ENCODE assay signal across 11 mouse cellular contexts in the genomic region with DNA sequence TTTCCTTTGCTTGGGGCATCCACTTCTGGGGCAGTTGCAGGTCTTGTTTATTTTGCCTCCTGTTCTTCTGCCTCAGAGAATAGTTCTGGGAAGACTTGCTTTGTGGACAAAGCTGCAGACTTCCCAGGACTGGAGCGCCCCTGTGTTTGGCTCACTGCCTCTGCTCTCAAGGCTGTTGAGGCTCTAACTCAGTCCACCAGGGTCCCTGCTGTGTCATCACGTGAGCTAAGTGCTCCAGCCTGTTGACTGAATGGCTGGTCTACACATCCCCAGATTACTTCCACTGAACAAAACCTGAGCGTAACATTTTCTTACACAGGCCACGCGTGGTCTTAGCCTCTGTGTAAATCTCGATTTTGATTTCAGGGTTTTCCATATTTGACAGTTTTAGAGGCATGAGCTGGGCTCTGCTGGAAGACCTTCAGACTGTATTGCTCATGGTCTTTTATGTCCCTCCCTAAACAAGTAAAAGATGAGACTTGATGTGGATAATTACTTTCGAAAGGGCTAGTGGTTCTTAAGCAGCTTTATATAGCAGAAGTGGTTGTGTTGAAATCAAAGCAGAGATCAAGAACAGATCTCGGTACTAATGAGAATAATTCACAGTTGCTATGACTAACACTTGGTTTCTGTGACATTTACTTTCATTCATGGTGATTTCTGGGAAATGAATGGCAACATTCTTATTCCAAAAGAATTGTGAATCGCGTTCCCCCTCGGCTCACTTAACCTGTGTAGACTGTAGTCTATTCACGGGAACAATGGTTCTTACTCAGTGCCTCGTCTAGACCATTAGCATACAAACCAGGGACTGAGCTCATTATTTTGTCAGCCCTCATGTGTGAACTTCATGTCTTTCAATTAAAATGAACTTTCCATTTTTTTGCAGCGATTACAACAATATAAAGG. TPM values are rescaled to one million over a fixed set of nuclear protein-coding genes. Genes with fewer than 3 reads are reported as not detected.
DNase-seq lines count a peak whose midpoint lies in the region; ATAC-seq and TF ChIP-seq lines count a peak whose summit lies in the region.
"Had no signal": no experiment of that assay in that cellular context is flagged by ENCODE, and none has a peak within 500 bp of the region (broad histone marks: within the 10 kb centered on the region; RNA-seq: fewer than 3 reads in every experiment).

No protein-coding gene starts in this region.

- H3K36me3 ChIP-seq in liver, postnatal 0 days (replicated peaks; ENCODE audit: insufficient read depth, low read length) = peaks cover 69% of the 10 kb centered on the region
- peaks cover 87% of the 10 kb centered on the region for H3K36me3 ChIP-seq in kidney, embryonic 15.5 days
- H3K36me3 ChIP-seq: G1E had no signal

- no peaks in the 10 kb centered on the region for H3K27me3 ChIP-seq in liver, postnatal 0 days (ENCODE audit: insufficient read depth, low read length)
- no peaks in the 10 kb centered on the region for H3K27me3 ChIP-seq in kidney, embryonic 15.5 days
- H3K27me3 ChIP-seq: limb, embryonic 15.5 days had no signal

- no peak for TF ChIP-seq CTCF in liver, postnatal 0 days (IDR thresholded peaks at IDR 0.05; ENCODE audit: low read depth)

- no peak for ATAC-seq in liver, postnatal 0 days
- peak; percentile 15; the same call in 1 of the 2 replicates for ATAC-seq in granulocyte monocyte progenitor cell, adult 5-6 weeks (replicated peaks; ENCODE audit: poor library complexity, severe bottlenecking)
- ATAC-seq in kidney, embryonic 15.5 days (replicated peaks; ENCODE audit: low FRiP score) = no peak

- no peak overlapping the region for H3K9ac ChIP-seq in liver, postnatal 0 days (replicated peaks)
- H3K9ac ChIP-seq in kidney, embryonic 15.5 days = no peak overlapping the region
- H3K9ac ChIP-seq: limb, embryonic 15.5 days had no signal

- no peaks in the 10 kb centered on the region; the same call in none of the 2 replicates for H3K4me1 ChIP-seq in liver, postnatal 0 days (ENCODE audit: insufficient read depth)
- no peaks in the 10 kb centered on the region for H3K4me1 ChIP-seq in kidney, embryonic 15.5 days
- H3K4me1 ChIP-seq: limb, embryonic 15.5 days had no signal

- no peak for TF ChIP-seq EP300 in liver, postnatal 0 days (IDR thresholded peaks at IDR 0.05; ENCODE audit: low read depth)

- peak overlapping the region; percentile 6; the same call in 1 of the 2 replicates for H3K27ac ChIP-seq in liver, postnatal 0 days (ENCODE audit: low read depth)
- no peak overlapping the region for H3K27ac ChIP-seq in kidney, embryonic 15.5 days
- H3K27ac ChIP-seq: limb, embryonic 15.5 days had no signal

- 83% methylated on average over 14 of the region's 14 CpGs for WGBS in liver, postnatal 0 days (ENCODE audit: insufficient replicate concordance)
- WGBS in kidney, embryonic 15.5 days = 86% methylated on average over 14 of the region's 14 CpGs

- no peaks in the 10 kb centered on the region for H3K9me3 ChIP-seq in liver, postnatal 0 days (ENCODE audit: low read length)
- H3K9me3 ChIP-seq in kidney, embryonic 15.5 days (replicated peaks) = no peaks in the 10 kb centered on the region
- H3K9me3 ChIP-seq: G1E; limb, embryonic 15.5 days had no signal

- H3K4me3 ChIP-seq in liver, postnatal 0 days (ENCODE audit: low read depth, low read length) = no peak overlapping the region
- no peak overlapping the region for H3K4me3 ChIP-seq in kidney, embryonic 15.5 days (replicated peaks)
- H3K4me3 ChIP-seq: limb, embryonic 15.5 days had no signal

- peak; percentile 80 to 91 for DNase-seq in adrenal gland, adult (ENCODE audit: inconsistent age in 2 of 2, low spot score in 1 of 2)
- no peak for DNase-seq in adrenal gland, postnatal 4 days (ENCODE audit: low spot score in 2 of 2)
- DNase-seq in liver, postnatal 0 days = no peak
- DNase-seq in liver = no peak
- DNase-seq in adrenal gland, postnatal 25 days = peak; percentile 63
- no peak for DNase-seq in cerebellum, adult 11-12 months
- DNase-seq: lung, postnatal 36 days had no signal

- H3K4me2 ChIP-seq in liver, postnatal 0 days (ENCODE audit: low read depth, low read length) = no peak overlapping the region
- no peak overlapping the region for H3K4me2 ChIP-seq in kidney, embryonic 15.5 days
- H3K4me2 ChIP-seq: limb, embryonic 15.5 days had no signal

RNA-seq across cellular contexts. Expression of a gene that starts 14.8 kb away (rescaled TPM):
- 1 to 10 TPM; 4.1 to 4.2 TPM for total RNA-seq in adrenal gland, postnatal 4 days (2021)
- 0.25 and 0.49 TPM in 2 replicates for polyA plus RNA-seq in liver, postnatal 0 days (2015; fragmentation: Nextera tagmentation; extraction: Ambion mirVana)
- total RNA-seq in adrenal gland, postnatal 25 days (2021) = 4.0 and 4.9 TPM in 2 replicates
- total RNA-seq in granulocyte monocyte progenitor cell, adult 5-6 weeks (2014; fragmentation: Nextera tagmentation) = not detected in 2 replicates
- total RNA-seq in granulocyte monocyte progenitor cell, adult 5-6 weeks (2017) = not detected in 2 replicates
- polyA plus RNA-seq in kidney, embryonic 15.5 days (2015; fragmentation: Nextera tagmentation; extraction: Ambion mirVana) = 0.48 and 0.57 TPM in 2 replicates
- polyA plus RNA-seq: G1E had no signal

RNA-seq across cellular contexts. Expression of a gene that starts 31.2 kb away (rescaled TPM):
- total RNA-seq in adrenal gland, postnatal 4 days (2021) = 10 to 100 TPM; 28.7 to 29.1 TPM
- 5.6 and 6.1 TPM in 2 replicates for polyA plus RNA-seq in liver, postnatal 0 days (2015; fragmentation: Nextera tagmentation; extraction: Ambion mirVana)
- total RNA-seq in adrenal gland, postnatal 25 days (2021) = 37.1 and 38.0 TPM in 2 replicates
- total RNA-seq in granulocyte monocyte progenitor cell, adult 5-6 weeks (2014; fragmentation: Nextera tagmentation) = 19.7 and 25.8 TPM in 2 replicates
- total RNA-seq in granulocyte monocyte progenitor cell, adult 5-6 weeks (2017) = 24.0 and 25.5 TPM in 2 replicates
- 22.5 and 24.2 TPM in 2 replicates for polyA plus RNA-seq in kidney, embryonic 15.5 days (2015; fragmentation: Nextera tagmentation; extraction: Ambion mirVana)

Comparison
In these comparisons a context has a peak if more than half of its experiments do, and no peak if none do; other contexts are left out.
1. DNase-seq: peak in adrenal gland, adult (2 of 2) and adrenal gland, postnatal 25 days (single experiment); none in adrenal gland, postnatal 4 days (0 of 2), liver, postnatal 0 days (single experiment), liver (single experiment) and cerebellum, adult 11-12 months (single experiment).